Mouse (Mus musculus) embryonic stem cell, embryonic (primary cell): ENCODE results near the gene Ptov1.

ENCODE experiments used
- CTCF ChIA-PET, 4 experiments: fragments of 300-600 bp in 2 of 4; fragments of 350-600 bp in 2 of 4; sonication (Branson Sonifier 250); formaldehyde crosslinking; loops; one replicate each; lab custom pipeline; 2022; ENCODE audit warnings: inconsistent platforms in 2 of 4; lab: Charles Lee
- POLR2A ChIA-PET, 4 experiments: fragments of 300-600 bp in 2 of 4; fragments of 350-600 bp in 2 of 4; sonication (Branson Sonifier 250); formaldehyde crosslinking; loops; one replicate each; lab custom pipeline; 2022; ENCODE audit warnings: antibody characterized with exemption in 4 of 4, inconsistent platforms in 1 of 4; lab: Charles Lee

The Ptov1 gene

GRCm38 (mm10) chr7:44857042-44857552 lies 12.5 kb downstream of the Ptov1 start, which contains the start of gene Pnkp:
TSS of gene Pnkp (plus strand) at chr7:44857139.
- POLR2A ChIA-PET: interaction anchor here in 3 of 4 experiments (0.6 to 52.0 kb wide), 35 partner anchors 7 to 609 kb away, joined by 3 to 2007 read pairs (median 6); partner anchors contain the start of genes Atf5 (in 3 of the 3), Il4i1 (in 3 of the 3), Nup62 (in 3 of the 3) and Ptov1 (in 3 of the 3)
- CTCF ChIA-PET: interaction anchor here in 1 of 4 experiments (0.8 to 1.6 kb wide), 4 partner anchors 9 to 112 kb away, joined by 3 to 5 read pairs (median 4); partner anchors contain the start of genes Akt1s1, Ptov1 and Tbc1d17

GRCm38 (mm10) chr7:44856265-44856916 lies 13.2 kb downstream of the Ptov1 start:
- CTCF ChIA-PET: interaction anchor here in 1 of 4 experiments (0.6 to 0.8 kb wide), 2 partner anchors 31 to 111 kb away, joined by 3 read pairs; no protein-coding TSS in a partner anchor
- POLR2A ChIA-PET: interaction anchor here in 3 of 4 experiments (0.6 to 52.0 kb wide), 36 partner anchors 7 to 600 kb away, joined by 3 to 2007 read pairs (median 7); partner anchors contain the start of genes Atf5 (in 3 of the 3), Il4i1 (in 3 of the 3), Nup62 (in 3 of the 3) and Ptov1 (in 3 of the 3)

GRCm38 (mm10) chr7:44855036-44855435 lies 14.6 kb downstream of the Ptov1 start:
- POLR2A ChIA-PET: interaction anchor here in 3 of 4 experiments (0.6 to 52.0 kb wide), 35 partner anchors 6 to 265 kb away, joined by 3 to 2007 read pairs (median 4); partner anchors contain the start of genes Atf5 (in 3 of the 3), Il4i1 (in 3 of the 3), Nup62 (in 3 of the 3) and Ptov1 (in 3 of the 3)
- CTCF ChIA-PET: interaction anchor here in 2 of 4 experiments (0.7 to 1.7 kb wide), 7 partner anchors 15 to 162 kb away, joined by 3 to 7 read pairs (median 4); partner anchors contain the start of gene Ptov1 (in 1 of the 2)

GRCm38 (mm10) chr7:44854356-44855031 lies 15.1 kb downstream of the Ptov1 start:
- ChIA-PET CTCF (interaction anchor here in 2 of 4 experiments (0.6 to 1.7 kb wide), 9 partner anchors 15 to 229 kb away, joined by 3 to 7 read pairs (median 4); partner anchors contain the start of gene Ptov1 (in 1 of the 2)), POLR2A (interaction anchor here (0.6 to 52.0 kb wide), 39 partner anchors 5 to 269 kb away, joined by 3 to 2007 read pairs (median 4); partner anchors contain the start of genes Atf5 (in 3 of the 4), Il4i1 (in 3 of the 4), Nup62 (in 3 of the 4) and Ptov1 (in 3 of the 4))

- CTCF ChIA-PET: interaction anchor here in 3 of 4 experiments (0.6 to 1.7 kb wide), 7 partner anchors 16 to 229 kb away, joined by 4 to 5 read pairs (median 4); partner anchors contain the start of gene Ptov1 (in 1 of the 3)
- POLR2A ChIA-PET: interaction anchor here (0.6 to 52.0 kb wide), 29 partner anchors 5 to 270 kb away, joined by 3 to 2007 read pairs (median 5); partner anchors contain the start of genes Atf5 (in 3 of the 4), Il4i1 (in 3 of the 4), Nup62 (in 3 of the 4) and Ptov1 (in 3 of the 4)
Observed at GRCm38 (mm10) chr7:44853596-44854355, 15.8 kb downstream of the Ptov1 start.

GRCm38 (mm10) chr7:44853065-44853464 lies 16.5 kb downstream of the Ptov1 start:
- ChIA-PET POLR2A (interaction anchor here in 2 of 4 experiments (0.6 to 52.0 kb wide), 13 partner anchors 4 to 210 kb away, joined by 3 to 2007 read pairs (median 12); partner anchors contain the start of genes Atf5 (in 2 of the 2), Il4i1 (in 2 of the 2), Nup62 (in 2 of the 2) and Ptov1 (in 2 of the 2)), CTCF (interaction anchor here in 2 of 4 experiments (1.1 to 1.7 kb wide), 2 partner anchors 7 to 28 kb away, joined by 3 to 4 read pairs; no protein-coding TSS in a partner anchor)

- POLR2A ChIA-PET: interaction anchor here in 3 of 4 experiments (0.6 to 52.0 kb wide), 14 partner anchors 3 to 211 kb away, joined by 3 to 2007 read pairs (median 26); partner anchors contain the start of genes Ptov1 (in 3 of the 3), Atf5 (in 2 of the 3), Il4i1 (in 2 of the 3) and Nup62 (in 2 of the 3)
Observed at GRCm38 (mm10) chr7:44852259-44853027, 17.1 kb downstream of the Ptov1 start.

GRCm38 (mm10) chr7:44851625-44852234 lies 17.9 kb downstream of the Ptov1 start:
- ChIA-PET POLR2A (interaction anchor here in 3 of 4 experiments (0.5 to 52.0 kb wide), 21 partner anchors 3 to 164 kb away, joined by 3 to 2007 read pairs (median 34); partner anchors contain the start of genes Atf5 (in 3 of the 3), Il4i1 (in 3 of the 3), Nup62 (in 3 of the 3) and Ptov1 (in 3 of the 3)), CTCF (interaction anchor here in 2 of 4 experiments (1.0 to 3.2 kb wide), 4 partner anchors 9 to 124 kb away, joined by 3 to 12 read pairs (median 3); no protein-coding TSS in a partner anchor)

More at GRCm38 (mm10) chr7:44852259-44853027, 17.1 kb downstream of the Ptov1 start:
- CTCF ChIA-PET: interaction anchor here in 2 of 4 experiments (1.1 to 3.2 kb wide), 3 partner anchors 8 to 28 kb away, joined by 3 to 12 read pairs (median 4); no protein-coding TSS in a partner anchor

GRCm38 (mm10) chr7:44850789-44851624 lies 18.6 kb downstream of the Ptov1 start:
- POLR2A ChIA-PET: interaction anchor here (0.5 to 52.0 kb wide), 59 partner anchors 2 to 360 kb away, joined by 3 to 2007 read pairs (median 10); partner anchors contain the start of genes Atf5 (in 4 of the 4), Il4i1 (in 4 of the 4), Nup62 (in 4 of the 4) and Ptov1 (in 4 of the 4)
- CTCF ChIA-PET: interaction anchor here in 2 of 4 experiments (0.9 to 3.2 kb wide), 7 partner anchors 10 to 142 kb away, joined by 3 to 12 read pairs (median 3); partner anchors contain the start of gene Izumo2 (in 1 of the 2)

GRCm38 (mm10) chr7:44850146-44850545 lies 19.4 kb downstream of the Ptov1 start:
- POLR2A ChIA-PET: interaction anchor here (0.6 to 52.0 kb wide), 129 partner anchors 1 to 865 kb away, joined by 3 to 2007 read pairs (median 5); partner anchors contain the start of genes Atf5 (in 4 of the 4), Il4i1 (in 4 of the 4), Izumo2 (in 4 of the 4) and Nup62 (in 4 of the 4)
- CTCF ChIA-PET: interaction anchor here (0.6 to 3.2 kb wide), 10 partner anchors 10 to 356 kb away, joined by 3 to 12 read pairs (median 5); partner anchors contain the start of gene Izumo2 (in 1 of the 4)

- ChIA-PET POLR2A (interaction anchor here (0.6 to 52.0 kb wide), 151 partner anchors 1 to 867 kb away, joined by 3 to 2007 read pairs (median 5); partner anchors contain the start of genes Atf5 (in 4 of the 4), Il4i1 (in 4 of the 4), Izumo2 (in 4 of the 4) and Nup62 (in 4 of the 4)), CTCF (interaction anchor here (0.6 to 3.2 kb wide), 14 partner anchors 11 to 585 kb away, joined by 3 to 12 read pairs (median 5); partner anchors contain the start of genes Atf5 (in 1 of the 4), Gys1 (in 1 of the 4), Il4i1 (in 1 of the 4) and Izumo2 (in 1 of the 4))
Observed at GRCm38 (mm10) chr7:44849416-44850111, 20.0 kb downstream of the Ptov1 start.

- ChIA-PET CTCF (interaction anchor here (0.6 to 2.3 kb wide), 24 partner anchors 9 to 586 kb away, joined by 3 to 9 read pairs (median 4); partner anchors contain the start of genes Ap2a1 (in 1 of the 4), Atf5 (in 1 of the 4), Flt3l (in 1 of the 4) and Gm45713 (in 1 of the 4)), POLR2A (interaction anchor here (0.6 to 52.0 kb wide), 141 partner anchors 0 to 867 kb away, joined by 3 to 2007 read pairs (median 5); partner anchors contain the start of genes Atf5 (in 4 of the 4), Il4i1 (in 4 of the 4), Izumo2 (in 4 of the 4) and Nup62 (in 4 of the 4))
Observed at GRCm38 (mm10) chr7:44848561-44849415, 20.8 kb downstream of the Ptov1 start, which contains the start of the genes Akt1s1 and Tbc1d17. TSS of gene Akt1s1 (plus strand) at chr7:44848991. TSS of gene Tbc1d17 (minus strand) at chr7:44849079.
